Mouse (Mus musculus) small intestine, adult 2 months (tissue): Measurements from ENCODE around the gene Wfdc1.

Experiments
- CTCF ChIP-seq: fragments of 200-500 bp; IDR thresholded peaks from 2 replicates; pipeline ENCODE4 v1.5.1; 2012; ENCODE audit warnings: low read depth, mild to moderate bottlenecking, control low read depth, inconsistent platforms, low read length, moderate library complexity, mixed read lengths; ENCODE audit not compliant: insufficient replicate concordance, insufficient read length; ENCODE audit errors: extremely low read depth
- POLR2A ChIP-seq: fragments of 200-500 bp; IDR thresholded peaks from 2 replicates; pipeline ENCODE4 v1.6.1; 2012; ENCODE audit warnings: low read depth, mild to moderate bottlenecking, control low read depth, inconsistent platforms, low read length, moderate library complexity

GRCm38 (mm10) chr8:119702965-119703364, 36.8 kb downstream of the Wfdc1 start:
- TF ChIP-seq CTCF (no peak), POLR2A (no peak)
